Mouse (Mus musculus): Measurements from ENCODE around the gene Tex10.

DNA sequence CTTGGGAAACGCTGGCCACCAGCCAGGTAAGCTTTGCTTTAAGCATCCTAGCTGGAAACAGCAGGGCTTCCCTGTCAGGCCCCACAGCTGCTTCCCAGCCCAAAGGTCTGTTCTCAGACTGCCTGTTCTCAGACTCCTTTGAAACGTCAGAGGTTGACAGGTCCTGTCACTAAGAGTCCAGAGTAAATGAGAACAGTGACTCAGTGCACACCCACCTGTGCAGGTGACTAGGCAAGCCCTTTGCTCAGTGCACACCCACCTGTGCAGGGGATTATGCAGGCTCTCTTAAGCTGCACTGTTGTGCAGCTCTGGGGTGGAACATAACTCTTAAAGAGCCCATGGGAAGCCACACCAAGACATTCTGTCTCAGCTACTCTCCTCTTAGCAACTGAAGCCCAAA, 49.5 kb downstream of the Tex10 start:
- TF ChIP-seq POLR2A (IDR thresholded peaks at IDR 0.05; ENCODE audit: low read depth, low read length) (no peak), CTCF (IDR thresholded peaks at IDR 0.05; ENCODE audit: extremely low read depth, insufficient read length, insufficient replicate concordance, low read depth, low read length) (no peak)
